Comparison of ENCODE assay signal across 27 mouse cellular contexts in the genomic region with DNA sequence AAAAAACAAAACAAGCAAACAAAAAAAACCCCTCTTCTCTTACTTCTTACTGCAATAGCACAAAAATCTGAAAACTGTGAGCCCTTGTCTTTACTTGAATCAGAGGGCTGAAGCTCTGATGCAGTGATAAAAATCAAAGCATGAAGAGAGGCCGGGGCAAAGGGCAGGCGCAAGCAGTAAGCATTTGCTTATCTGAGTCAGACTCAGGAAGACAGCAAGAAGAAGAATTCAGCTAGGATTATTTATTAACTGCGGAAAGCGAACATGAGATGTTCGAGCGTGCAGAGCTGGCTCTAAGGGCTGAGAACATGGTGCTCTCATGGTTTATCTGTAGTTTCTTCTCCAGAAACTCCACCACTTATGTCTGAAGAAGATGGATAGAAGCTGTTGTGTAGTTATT.
A peak's percentile ranks its signal among the peaks of the same experiment; 100 is the strongest.
DNase-seq lines count a peak whose midpoint lies in the region; ATAC-seq lines count a peak whose summit lies in the region.
"Had no signal": no experiment of that assay in that cellular context is flagged by ENCODE, and none has a peak within 500 bp of the region (broad histone marks: within the 10 kb centered on the region; RNA-seq: fewer than 3 reads in every experiment).

No protein-coding gene starts in this region.

- 33% methylated on average over 6 of the region's 6 CpGs for WGBS in intestine, embryonic 16.5 days

- H3K27ac ChIP-seq in intestine, embryonic 16.5 days (ENCODE audit: low read length), result no peak overlapping the region
- H3K27ac ChIP-seq: embryonic facial prominence, embryonic 10.5 days; embryonic facial prominence, embryonic 13.5 days; forebrain, embryonic 12.5 days; forebrain, embryonic 15.5 days; heart, embryonic 15.5 days; hindbrain, embryonic 10.5 days; hindbrain, embryonic 13.5 days had no signal

- DNase-seq in embryo, embryonic 10 days (ENCODE audit: low spot score), result peak; percentile 4
- DNase-seq in embryo, embryonic 9.5 days (ENCODE audit: extremely low spot score), result no peak
- DNase-seq in kidney, adult 9 months, result peak; percentile 17
- no peak for DNase-seq in kidney, postnatal 25 days
- peak; percentile 7 for DNase-seq in kidney, postnatal 14 days
- no peak for DNase-seq in kidney, adult 18-20 months
- DNase-seq in cerebellum, adult 8-10 months, result no peak
- DNase-seq: adrenal gland, adult 8-10 months; adrenal gland, postnatal 25 days; cerebellum, adult 11-12 months; cerebellum, adult 9-10 months; cerebellum, postnatal 14 days; gastrocnemius, postnatal 25 days; heart, adult 18-20 months; heart, postnatal 10 days; heart, postnatal 36 days had no signal

- peak; percentile 88 for ATAC-seq in intestine, embryonic 16.5 days
- ATAC-seq: activated CD4-positive, CD25-positive, alpha-beta regulatory T cell, adult 4 months; forebrain, embryonic 15.5 days had no signal

- no peaks in the 10 kb centered on the region for H3K9me3 ChIP-seq in intestine, embryonic 16.5 days (ENCODE audit: control insufficient read depth, low read length)
- H3K9me3 ChIP-seq: embryonic facial prominence, embryonic 10.5 days; embryonic facial prominence, embryonic 13.5 days; forebrain, embryonic 12.5 days; forebrain, embryonic 15.5 days; heart, embryonic 12.5 days; heart, embryonic 15.5 days; hindbrain, embryonic 10.5 days; hindbrain, embryonic 13.5 days had no signal

- H3K4me1 ChIP-seq in intestine, embryonic 16.5 days (ENCODE audit: control insufficient read depth, insufficient read depth, low read length), result no peaks in the 10 kb centered on the region
- H3K4me1 ChIP-seq: embryonic facial prominence, embryonic 10.5 days; embryonic facial prominence, embryonic 13.5 days; forebrain, embryonic 12.5 days; forebrain, embryonic 15.5 days; heart, embryonic 12.5 days; heart, embryonic 15.5 days; hindbrain, embryonic 10.5 days; hindbrain, embryonic 13.5 days had no signal

- no peaks in the 10 kb centered on the region for H3K27me3 ChIP-seq in intestine, embryonic 16.5 days (replicated peaks; ENCODE audit: control insufficient read depth, insufficient read depth, low read length)
- H3K27me3 ChIP-seq: embryonic facial prominence, embryonic 13.5 days; forebrain, embryonic 12.5 days; forebrain, embryonic 15.5 days; heart, embryonic 12.5 days; heart, embryonic 15.5 days; hindbrain, embryonic 13.5 days had no signal

- H3K4me2 ChIP-seq in intestine, embryonic 16.5 days (ENCODE audit: low read depth, low read length), result no peak overlapping the region
- H3K4me2 ChIP-seq: embryonic facial prominence, embryonic 13.5 days; forebrain, embryonic 12.5 days; forebrain, embryonic 15.5 days; heart, embryonic 12.5 days; heart, embryonic 15.5 days; hindbrain, embryonic 13.5 days had no signal

- no peak overlapping the region for H3K9ac ChIP-seq in intestine, embryonic 16.5 days (ENCODE audit: low read depth, low read length)
- H3K9ac ChIP-seq: embryonic facial prominence, embryonic 13.5 days; forebrain, embryonic 12.5 days; forebrain, embryonic 15.5 days; heart, embryonic 12.5 days; heart, embryonic 15.5 days; hindbrain, embryonic 13.5 days had no signal

- H3K4me3 ChIP-seq in intestine, embryonic 16.5 days (ENCODE audit: low read length), result no peak overlapping the region
- H3K4me3 ChIP-seq: embryonic facial prominence, embryonic 10.5 days; embryonic facial prominence, embryonic 13.5 days; erythroblast, embryonic 14.5 days; forebrain, embryonic 12.5 days; forebrain, embryonic 15.5 days; heart, embryonic 12.5 days; heart, embryonic 15.5 days; hindbrain, embryonic 10.5 days; hindbrain, embryonic 13.5 days had no signal

- H3K36me3 ChIP-seq in intestine, embryonic 16.5 days (ENCODE audit: control insufficient read depth, insufficient read depth, low read length), result no peaks in the 10 kb centered on the region
- H3K36me3 ChIP-seq: embryonic facial prominence, embryonic 10.5 days; embryonic facial prominence, embryonic 13.5 days; forebrain, embryonic 12.5 days; forebrain, embryonic 15.5 days; heart, embryonic 12.5 days; heart, embryonic 15.5 days; hindbrain, embryonic 10.5 days; hindbrain, embryonic 13.5 days had no signal

Comparison
In these comparisons a context has a peak if more than half of its experiments do, and no peak if none do; other contexts are left out.
1. DNase-seq: peak in embryo, embryonic 10 days (single experiment), kidney, adult 9 months (single experiment) and kidney, postnatal 14 days (single experiment); none in embryo, embryonic 9.5 days (single experiment), kidney, postnatal 25 days (0 of 2), kidney, adult 18-20 months (single experiment) and cerebellum, adult 8-10 months (single experiment).